Mouse (Mus musculus) heart, embryonic 11.5 days (tissue): ENCODE data around the gene Tpst1. TPM values are rescaled to one million over a fixed set of nuclear protein-coding genes. Genes with fewer than 3 reads are reported as not detected.

ENCODE experiments used
- ATAC-seq: fragments of 200-750 bp; cut with Nextera tagmentation; replicated peaks from 2 replicates; pipeline ENCODE4 v1.8.0; 2017; ENCODE audit warnings: moderate library complexity; ENCODE audit not compliant: insufficient number of reproducible peaks, low FRiP score, low TSS enrichment
- H3K27ac ChIP-seq: fragments of 300-500 bp; sonication (generic); 2 replicates; pipeline ENCODE4 v1.5.1; 2014; ENCODE audit warnings: mild to moderate bottlenecking, low read depth, low read length
- H3K27me3 ChIP-seq: fragments of 300-500 bp; sonication (generic); 2 replicates; pipeline ENCODE4 v1.6.1; 2014; ENCODE audit warnings: mild to moderate bottlenecking, low read length, mixed read lengths; ENCODE audit not compliant: control insufficient read depth, insufficient read depth
- H3K36me3 ChIP-seq: fragments of 300-500 bp; sonication (generic); 2 replicates; pipeline ENCODE4 v1.6.1; 2014; ENCODE audit warnings: mild to moderate bottlenecking, low read length, moderate library complexity, mixed read lengths; ENCODE audit not compliant: control insufficient read depth, insufficient read depth
- H3K4me1 ChIP-seq: fragments of 300-500 bp; sonication (generic); 2 replicates; pipeline ENCODE4 v1.6.1; 2014; ENCODE audit warnings: low read length; ENCODE audit not compliant: control insufficient read depth, insufficient read depth
- H3K4me2 ChIP-seq: fragments of 300-500 bp; sonication (generic); 2 replicates; pipeline ENCODE4 v1.6.1; 2014; ENCODE audit warnings: mild to moderate bottlenecking, moderate library complexity
- H3K4me3 ChIP-seq: fragments of 300-500 bp; sonication (generic); 2 replicates; pipeline ENCODE4 v1.5.1; 2014; ENCODE audit warnings: low read depth, low read length
- H3K9ac ChIP-seq: fragments of 300-500 bp; sonication (generic); 2 replicates; pipeline ENCODE4 v1.6.1; 2014; ENCODE audit warnings: mild to moderate bottlenecking, low read depth, low read length, moderate library complexity
- H3K9me3 ChIP-seq: fragments of 300-500 bp; sonication (generic); replicated peaks from 2 replicates; pipeline ENCODE4 v1.6.1; 2016; ENCODE audit warnings: low read length; ENCODE audit not compliant: control insufficient read depth
- WGBS: fragments of 180-500 bp; shearing (Covaris S2); extraction: QIAGEN DNeasy Blood & Tissue Kit; methylation state at CpG from one replicate; pipeline ENCODE4 v1.1.7; 2014; ENCODE audit not compliant: insufficient replicate concordance; 5-methylcytosine and 5-hydroxymethylcytosine counted together
- polyA plus RNA-seq: library from polyadenylated mRNA; unstranded; fragments of >200 nt; fragmentation: Nextera tagmentation; extraction: Ambion mirVana; gene quantifications from 2 replicates; pipeline ENCODE4 v1.2.1, GENCODE M21; 2014

Gene Tpst1
- polyA plus RNA-seq, 1 experiment from 2014 or later: 28.1 TPM

- Histone ChIP-seq H3K9ac (no peak overlapping the region), H3K36me3 (no peaks in the 10 kb centered on the region), H3K4me2 (no peak overlapping the region), H3K27ac (no peak overlapping the region), H3K4me3 (no peak overlapping the region), H3K27me3 (no peaks in the 10 kb centered on the region), H3K4me1 (no peaks in the 10 kb centered on the region), H3K9me3 (no peaks in the 10 kb centered on the region)
- 77% methylated on average over 11 of the region's 11 CpGs for WGBS
- no peak for ATAC-seq
Measured at GRCm38 (mm10) chr5:130128686-130129523, 55.8 kb downstream of the Tpst1 start.

- no peaks in the 10 kb centered on the region for H3K36me3 ChIP-seq
- H3K4me2 ChIP-seq: no peak overlapping the region
- ATAC-seq: no peak
- H3K9me3 ChIP-seq: no peaks in the 10 kb centered on the region
- 83% methylated on average over 5 of the region's 5 CpGs for WGBS
- no peak overlapping the region for H3K27ac ChIP-seq
- H3K27me3 ChIP-seq: no peaks in the 10 kb centered on the region
- H3K4me3 ChIP-seq: no peak overlapping the region
- no peak overlapping the region for H3K9ac ChIP-seq
- H3K4me1 ChIP-seq: no peaks in the 10 kb centered on the region
Measured at GRCm38 (mm10) chr5:130129524-130129793, 56.3 kb downstream of the Tpst1 start.

DNA sequence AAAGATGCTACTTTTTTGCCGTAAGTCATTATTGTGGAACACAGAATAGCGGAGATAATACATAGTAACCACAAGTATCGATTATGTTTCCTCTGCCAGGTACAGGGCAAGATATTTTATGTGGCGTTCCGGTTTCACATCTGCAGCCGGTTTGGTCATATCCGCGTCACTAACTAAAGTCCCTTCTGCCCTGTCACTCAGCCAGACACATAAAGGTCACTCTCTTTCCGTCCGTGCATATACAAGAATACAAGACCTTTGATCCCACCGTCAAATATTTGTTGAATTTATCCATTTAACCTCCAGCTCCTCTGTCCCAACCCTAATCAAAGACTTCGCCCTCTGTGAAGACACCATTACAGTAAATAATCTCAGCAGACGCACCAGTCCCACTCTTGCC is 63.5 kb downstream of the Tpst1 start:
- Histone ChIP-seq H3K4me2 (no peak overlapping the region), H3K4me3 (no peak overlapping the region), H3K4me1 (no peaks in the 10 kb centered on the region), H3K9ac (no peak overlapping the region), H3K36me3 (no peaks in the 10 kb centered on the region; the same call in 1 of the 2 replicates), H3K9me3 (no peaks in the 10 kb centered on the region), H3K27me3 (0 out of 2 replicates have a peak, but pooled peaks cover 12% of the 10 kb centered on the region), H3K27ac (no peak overlapping the region)
- no peak for ATAC-seq
- 93% methylated on average over 13 of the region's 13 CpGs for WGBS

DNA sequence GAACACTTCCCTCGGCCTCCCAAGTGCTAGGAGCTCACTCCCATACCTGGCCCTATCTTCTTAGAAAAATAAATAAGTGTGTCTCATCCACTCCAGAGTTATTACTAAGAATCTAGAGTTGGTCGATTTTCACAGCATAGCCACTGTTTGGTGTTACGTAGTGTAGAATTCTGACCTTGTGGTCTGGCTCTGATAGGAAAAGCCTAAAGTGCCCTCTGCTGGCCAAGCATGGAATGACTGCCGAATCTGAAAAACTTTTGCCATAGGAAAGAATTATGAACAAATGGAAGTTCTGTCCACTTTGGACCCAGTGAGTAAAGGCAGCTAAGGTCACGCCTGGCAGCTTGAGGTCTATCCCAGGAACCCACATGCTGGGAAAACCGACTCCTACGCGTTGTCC is 66.3 kb downstream of the Tpst1 start:
- WGBS: 25% methylated on average over 8 of the region's 8 CpGs
- H3K36me3 ChIP-seq: no peaks in the 10 kb centered on the region; the same call in 1 of the 2 replicates
- H3K9me3 ChIP-seq: no peaks in the 10 kb centered on the region
- no peak overlapping the region for H3K4me3 ChIP-seq
- H3K9ac ChIP-seq: no peak overlapping the region
- H3K4me1 ChIP-seq: peaks cover 4% of the 10 kb centered on the region; the same call in 1 of the 2 replicates
- H3K4me2 ChIP-seq: no peak overlapping the region
- ATAC-seq: no peak
- no peak overlapping the region for H3K27ac ChIP-seq
- H3K27me3 ChIP-seq: peaks cover 16% of the 10 kb centered on the region

DNA sequence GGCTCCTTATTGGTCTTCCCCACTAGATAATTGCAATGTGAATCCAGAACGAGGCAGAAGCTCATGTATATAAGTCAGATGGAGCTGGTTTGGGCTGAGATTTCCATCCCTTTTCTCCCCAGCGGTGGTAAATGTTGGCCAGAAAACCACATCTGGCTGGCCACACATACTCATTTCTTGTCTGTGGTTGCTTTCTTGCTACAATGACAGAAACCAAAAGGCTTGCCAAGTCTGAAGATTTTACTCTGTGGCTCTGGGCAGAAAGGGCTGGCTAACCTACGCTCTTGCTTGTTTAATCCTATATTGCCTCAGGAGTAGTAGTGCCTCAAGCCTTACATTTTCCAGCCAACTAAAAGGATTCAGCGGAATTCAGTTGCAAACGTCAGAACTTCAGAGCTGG is 68.0 kb downstream of the Tpst1 start:
- no peaks in the 10 kb centered on the region; the same call in 1 of the 2 replicates for H3K36me3 ChIP-seq
- no peak overlapping the region for H3K4me2 ChIP-seq
- WGBS: 68% methylated on average over 5 of the region's 5 CpGs
- peaks cover 16% of the 10 kb centered on the region for H3K27me3 ChIP-seq
- H3K4me1 ChIP-seq: peaks cover 9% of the 10 kb centered on the region
- H3K4me3 ChIP-seq: no peak overlapping the region
- H3K9ac ChIP-seq: no peak overlapping the region
- no peak for ATAC-seq
- H3K27ac ChIP-seq: no peak overlapping the region
- H3K9me3 ChIP-seq: no peaks in the 10 kb centered on the region

- WGBS: 49% methylated on average over 4 of the region's 4 CpGs
- H3K4me2 ChIP-seq: no peak overlapping the region
- peaks cover 9% of the 10 kb centered on the region for H3K4me1 ChIP-seq
- H3K27ac ChIP-seq: no peak overlapping the region
- H3K9ac ChIP-seq: no peak overlapping the region
- no peaks in the 10 kb centered on the region for H3K36me3 ChIP-seq
- H3K9me3 ChIP-seq: no peaks in the 10 kb centered on the region
- H3K4me3 ChIP-seq: no peak overlapping the region
- peaks cover 12% of the 10 kb centered on the region for H3K27me3 ChIP-seq
- ATAC-seq: no peak
Measured at GRCm38 (mm10) chr5:130142041-130142440, 68.9 kb downstream of the Tpst1 start.

GRCm38 (mm10) chr5:130143101-130143500 is 70.0 kb downstream of the Tpst1 start:
- ATAC-seq: no peak
- no peaks in the 10 kb centered on the region for H3K36me3 ChIP-seq
- no peak overlapping the region for H3K4me3 ChIP-seq
- 79% methylated on average over 7 of the region's 7 CpGs for WGBS
- no peaks in the 10 kb centered on the region for H3K9me3 ChIP-seq
- peaks cover 12% of the 10 kb centered on the region for H3K27me3 ChIP-seq
- no peak overlapping the region for H3K4me2 ChIP-seq
- H3K9ac ChIP-seq: no peak overlapping the region
- H3K27ac ChIP-seq: no peak overlapping the region
- H3K4me1 ChIP-seq: peaks cover 9% of the 10 kb centered on the region

- peaks cover 12% of the 10 kb centered on the region for H3K27me3 ChIP-seq
- H3K4me2 ChIP-seq: peak overlapping the region; percentile 89
- peak overlapping the region; percentile 66 for H3K9ac ChIP-seq
- peak; percentile 36 for ATAC-seq
- peaks cover 9% of the 10 kb centered on the region for H3K4me1 ChIP-seq
- WGBS: 3% methylated on average over 20 of the region's 20 CpGs
- peak overlapping the region; percentile 72 for H3K4me3 ChIP-seq
- H3K27ac ChIP-seq: peak overlapping the region; percentile 83
- H3K36me3 ChIP-seq: no peaks in the 10 kb centered on the region
- no peaks in the 10 kb centered on the region for H3K9me3 ChIP-seq
Measured at GRCm38 (mm10) chr5:130143977-130144333, 70.8 kb downstream of the Tpst1 start.
